Mouse (Mus musculus) spleen, adult 2 months (tissue): ENCODE data around the gene Samd4.

ENCODE experiments used
- CTCF ChIP-seq: fragments of 200-500 bp; IDR thresholded peaks from 2 replicates; pipeline ENCODE4 v1.5.1; 2011; ENCODE audit warnings: mild to moderate bottlenecking, inconsistent platforms; ENCODE audit not compliant: insufficient read depth, insufficient read length, insufficient replicate concordance; ENCODE audit errors: extremely low read depth
- POLR2A ChIP-seq: fragments of 200-500 bp; IDR thresholded peaks from 2 replicates; pipeline ENCODE4 v1.6.1; 2011; ENCODE audit warnings: low read depth, low read length, inconsistent platforms

- TF ChIP-seq CTCF (no peak), POLR2A (no peak)
These were observed 205.7 kb downstream of the Samd4 start for GRCm38 (mm10) chr14:47088339-47088738.
